Mouse (Mus musculus): ENCODE measurements around the gene Hcn1.

GRCm38 (mm10) chr13:117852711-117853051 lies 250.6 kb downstream of the Hcn1 start:
- no peak for TF ChIP-seq CTCF (IDR thresholded peaks at IDR 0.05 in 2 of 3, conservative IDR thresholded peaks at IDR 0.05 in 1 of 3; ENCODE audit: control insufficient read depth in 1 of 3, insufficient read depth in 1 of 3, low read depth in 2 of 3, low read length in 3 of 3, poor library complexity in 1 of 3, severe bottlenecking in 1 of 3)
- TF ChIP-seq MAX (IDR thresholded peaks at IDR 0.05; ENCODE audit: low read length), result no peak
- no peak for TF ChIP-seq ZNF384 (IDR thresholded peaks at IDR 0.05; ENCODE audit: low read depth, low read length)
- TF ChIP-seq ETS1 (IDR thresholded peaks at IDR 0.05; ENCODE audit: low read depth, low read length), result no peak
